Mouse (Mus musculus) lung, adult 18-20 months (tissue): ENCODE results near the gene Abhd16a.

Experiments used
- DNase-seq, 2 experiments: peaks; one replicate each; pipeline ENCODE4 v3.0.0; 2022; ENCODE audit warnings: mixed read lengths in 2 of 2

Abhd16a gene

DNA sequence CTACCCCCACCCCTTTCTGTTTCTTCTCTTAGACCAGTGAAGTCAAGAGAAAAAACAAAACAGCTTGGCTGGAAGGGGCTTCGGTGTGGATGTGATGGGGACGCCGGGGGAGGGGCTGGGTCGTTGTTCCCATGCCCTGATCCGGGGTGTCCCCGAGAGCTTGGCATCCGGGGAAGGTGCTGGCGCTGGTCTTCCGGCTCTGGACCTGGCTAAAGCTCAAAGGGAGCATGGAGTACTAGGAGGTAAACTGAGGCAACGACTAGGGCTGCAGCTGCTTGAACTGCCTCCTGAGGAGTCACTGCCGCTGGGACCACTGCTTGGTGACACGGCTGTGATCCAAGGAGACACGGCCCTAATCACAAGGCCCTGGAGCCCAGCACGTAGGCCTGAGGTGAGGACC lies 29.0 kb upstream of the Abhd16a start:
- no peak for DNase-seq

DNA sequence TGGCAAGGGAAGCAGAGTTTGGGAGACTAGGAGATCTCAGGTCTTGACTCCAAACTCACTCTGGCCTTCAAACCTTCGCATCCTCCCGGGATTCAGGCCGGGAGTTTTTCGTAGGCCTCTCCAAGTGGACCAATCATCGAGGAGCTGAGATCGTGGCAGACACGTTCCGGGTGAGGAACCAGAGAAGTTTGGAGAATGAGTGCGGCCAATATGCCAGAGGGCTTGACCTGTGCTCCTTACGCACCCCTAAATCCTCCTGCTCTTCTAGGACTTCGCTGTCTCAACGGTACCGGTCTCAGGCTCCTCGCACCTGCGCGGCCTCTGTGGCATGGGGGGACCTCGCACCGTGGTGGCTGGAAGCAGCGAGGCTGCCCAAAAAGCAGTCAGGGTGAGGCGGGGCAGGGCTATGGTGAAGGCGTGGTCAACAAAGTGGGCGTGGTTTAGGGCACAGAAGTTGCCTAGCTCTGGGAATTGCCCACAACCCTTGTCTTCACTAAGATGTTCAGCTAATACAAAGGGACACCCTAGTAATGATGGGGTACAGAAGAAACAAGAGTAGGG lies 28.2 kb upstream of the Abhd16a start:
- DNase-seq = peak; percentile 53 to 62

GRCm38 (mm10) chr17:35061299-35061698 lies 27.8 kb upstream of the Abhd16a start:
- DNase-seq = no peak

- DNase-seq = no peak
Observed at GRCm38 (mm10) chr17:35063466-35063865, 25.6 kb upstream of the Abhd16a start.

- DNase-seq = no peak
Observed at GRCm38 (mm10) chr17:35064378-35064877, 24.6 kb upstream of the Abhd16a start.

GRCm38 (mm10) chr17:35064951-35065947 lies 23.8 kb upstream of the Abhd16a start, which contains the start of gene Ly6g6c:
Ly6g6c (plus strand) TSS chr17:35065388.
- DNase-seq = peak; percentile 89 to 93

- no peak for DNase-seq
Observed at GRCm38 (mm10) chr17:35066084-35066483, 23.0 kb upstream of the Abhd16a start, which contains the start of gene Mpig6b. Mpig6b (minus strand) TSS chr17:35066184.

- peak in 1 of 2 experiments; percentile 59 for DNase-seq
Observed at GRCm38 (mm10) chr17:35068213-35068914, 20.7 kb upstream of the Abhd16a start.

GRCm38 (mm10) chr17:35070556-35071229 lies 18.4 kb upstream of the Abhd16a start:
- peak; percentile 69 to 78 for DNase-seq

- no peak for DNase-seq
Observed at GRCm38 (mm10) chr17:35071454-35071853, 17.6 kb upstream of the Abhd16a start.

- DNase-seq = no peak
Observed at GRCm38 (mm10) chr17:35074097-35074496, 15.0 kb upstream of the Abhd16a start.

DNA sequence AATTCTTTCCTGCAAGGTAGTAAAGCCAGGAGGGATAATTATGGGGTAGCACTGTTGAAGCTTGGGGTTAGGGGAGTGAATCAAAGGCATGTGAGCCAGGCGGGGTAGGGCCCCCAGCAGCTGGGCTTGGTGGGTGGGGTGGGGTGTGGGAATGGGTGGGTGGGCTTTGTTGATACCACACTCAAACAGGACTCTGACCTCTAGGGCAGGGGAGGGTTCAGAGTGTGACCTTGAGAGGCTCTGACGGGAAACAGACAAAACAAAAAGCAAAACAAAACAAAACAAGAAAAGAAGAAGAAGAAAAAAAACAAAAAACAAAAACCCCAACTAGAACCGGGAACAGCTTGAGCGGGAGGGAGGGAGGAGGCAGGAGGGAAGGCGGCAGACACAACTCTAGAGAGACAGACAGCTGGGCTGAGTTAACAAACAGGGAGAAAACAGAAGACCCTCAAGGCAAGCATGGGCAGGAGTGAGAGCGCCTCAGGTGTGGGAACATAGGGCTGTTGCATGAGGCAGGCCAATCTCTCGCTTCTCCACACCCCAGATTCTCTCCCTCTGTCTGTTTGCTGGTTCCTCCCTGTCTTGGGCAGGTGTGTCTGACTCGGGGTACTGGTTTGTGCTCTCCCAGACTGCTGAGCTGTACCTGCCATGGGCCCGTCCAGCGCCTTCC lies 12.4 kb upstream of the Abhd16a start, which contains the start of gene Ly6g6e:
TSS of gene Ly6g6e (plus strand) at position 396 of the 670 bp plus-strand sequence.
- DNase-seq = no peak

DNA sequence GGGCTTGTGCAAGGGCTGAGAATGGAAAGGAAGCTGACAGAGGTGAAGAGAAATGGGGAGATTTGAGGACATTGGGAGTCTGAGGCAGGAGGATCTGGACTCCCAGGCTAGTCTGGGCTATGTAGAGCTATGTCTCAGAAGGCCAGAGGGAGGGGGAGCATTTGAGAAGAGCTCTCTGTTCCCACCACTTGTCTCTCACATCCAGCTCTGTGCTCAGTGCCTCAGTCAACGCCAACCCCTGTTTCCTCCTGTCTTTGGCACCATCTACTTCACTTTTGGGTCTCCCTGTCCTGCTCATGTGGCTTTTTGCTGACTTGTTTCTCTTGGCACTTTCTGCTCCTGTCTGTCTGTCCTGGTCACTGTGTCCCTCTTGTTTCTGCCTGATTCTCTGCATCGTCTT lies 11.8 kb upstream of the Abhd16a start:
- peak in 1 of 2 experiments; percentile 3 for DNase-seq

DNA sequence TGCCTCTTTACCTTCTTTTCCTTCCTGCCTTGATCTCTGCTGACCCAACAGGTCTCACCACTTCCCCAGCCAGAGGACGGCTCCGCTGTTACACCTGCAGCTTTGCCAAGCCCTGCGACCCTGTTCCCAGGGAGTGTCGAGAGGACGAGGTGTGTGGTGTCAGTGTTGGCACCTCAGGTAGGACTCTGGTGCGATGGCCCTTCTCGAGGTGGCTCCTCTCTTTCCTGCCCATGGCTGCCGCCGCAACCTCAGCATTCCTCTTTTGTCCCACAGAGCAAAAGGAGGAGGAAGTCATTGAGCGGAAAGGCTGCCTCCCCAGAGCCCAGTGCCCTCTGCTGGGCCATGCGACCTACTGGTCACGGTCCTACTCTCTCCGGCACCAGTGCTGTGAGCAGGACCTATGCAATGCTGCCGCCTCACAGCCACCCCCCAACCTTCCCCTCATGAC lies 11.3 kb upstream of the Abhd16a start, which contains the start of gene Ly6g6d:
TSS of gene Ly6g6d (minus strand) at position 280 of the 448 bp plus-strand sequence.
- DNase-seq = peak; percentile 74 to 79

GRCm38 (mm10) chr17:35079778-35080177 lies 9.3 kb upstream of the Abhd16a start:
- no peak for DNase-seq

DNA sequence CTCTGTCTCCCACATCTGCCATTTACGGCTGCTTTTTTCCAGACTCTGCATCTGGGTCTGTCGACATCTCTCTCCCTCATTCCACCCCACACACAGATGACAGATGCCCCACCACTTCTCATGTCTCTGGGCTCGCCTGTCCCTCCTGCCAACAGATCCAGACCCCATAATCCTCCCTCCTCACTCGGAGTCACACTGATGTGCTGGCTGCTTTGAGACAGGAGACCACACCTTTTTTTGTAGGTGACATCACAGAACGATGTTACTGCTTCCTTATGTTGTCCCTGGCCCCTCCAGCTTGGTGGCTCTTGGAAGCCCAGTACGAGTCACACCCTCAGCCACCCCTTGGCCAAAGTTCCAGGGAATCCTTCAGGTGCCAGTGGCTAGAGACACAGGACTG lies 8.8 kb upstream of the Abhd16a start:
- DNase-seq = no peak

DNA sequence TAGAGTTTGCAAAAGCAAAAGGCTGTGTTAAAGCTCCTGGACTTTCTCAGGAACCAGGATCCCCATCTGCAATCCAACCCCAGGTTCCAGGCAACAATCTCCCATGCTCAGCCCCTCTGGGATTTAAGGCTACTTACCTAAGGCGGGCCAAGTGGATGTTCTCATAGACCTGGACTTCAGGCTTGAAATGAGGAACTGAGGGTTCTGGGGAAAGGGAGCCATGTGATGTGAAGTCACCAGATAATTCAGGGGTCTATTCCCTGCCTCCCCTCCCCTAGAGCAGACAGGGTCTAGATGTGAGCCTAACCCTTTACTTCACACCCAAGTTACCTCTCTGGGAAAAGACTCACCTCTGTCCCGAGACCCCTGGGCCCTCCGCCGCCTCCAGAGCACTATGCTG lies 8.4 kb upstream of the Abhd16a start:
- no peak for DNase-seq

- DNase-seq = no peak
Observed at GRCm38 (mm10) chr17:35082841-35083576, 6.1 kb upstream of the Abhd16a start.

- DNase-seq = no peak
Observed at GRCm38 (mm10) chr17:35083929-35084497, 5.0 kb upstream of the Abhd16a start.

- DNase-seq = no peak
Observed at GRCm38 (mm10) chr17:35085208-35085865, 3.7 kb upstream of the Abhd16a start, which contains the start of gene Ly6g6f. Ly6g6f (minus strand) TSS chr17:35085610.
